Mouse (Mus musculus) skeletal muscle tissue, adult 2 months (tissue): ENCODE data around the gene Sec23b.
A peak's percentile ranks its signal among the peaks of the same experiment; 100 is the strongest.

Experiments used
- DNase-seq: peaks from one replicate; pipeline ENCODE4 v3.0.0-alpha.2; 2012; ENCODE audit warnings: low read depth, low spot score

Gene Sec23b

DNA sequence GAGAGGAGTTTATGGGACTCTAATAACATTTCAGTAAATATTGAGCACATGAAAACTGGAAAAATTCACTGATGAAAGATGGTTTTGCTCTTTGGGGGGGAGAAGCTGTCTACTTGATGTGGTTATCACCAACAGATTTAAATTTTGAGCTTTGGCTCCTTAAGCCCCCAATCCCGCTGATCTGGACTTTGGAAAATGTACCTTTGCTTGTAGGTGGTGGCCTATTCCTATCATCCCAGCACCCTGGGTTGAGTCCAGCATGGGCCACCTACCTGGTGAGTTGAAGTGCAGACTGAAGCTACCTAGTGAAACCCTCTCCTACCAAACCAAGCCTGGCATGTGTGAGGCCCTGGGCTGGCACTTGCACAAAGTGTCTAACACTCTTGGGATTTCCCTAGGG, 45.5 kb downstream of the Sec23b start:
- no peak for DNase-seq

DNA sequence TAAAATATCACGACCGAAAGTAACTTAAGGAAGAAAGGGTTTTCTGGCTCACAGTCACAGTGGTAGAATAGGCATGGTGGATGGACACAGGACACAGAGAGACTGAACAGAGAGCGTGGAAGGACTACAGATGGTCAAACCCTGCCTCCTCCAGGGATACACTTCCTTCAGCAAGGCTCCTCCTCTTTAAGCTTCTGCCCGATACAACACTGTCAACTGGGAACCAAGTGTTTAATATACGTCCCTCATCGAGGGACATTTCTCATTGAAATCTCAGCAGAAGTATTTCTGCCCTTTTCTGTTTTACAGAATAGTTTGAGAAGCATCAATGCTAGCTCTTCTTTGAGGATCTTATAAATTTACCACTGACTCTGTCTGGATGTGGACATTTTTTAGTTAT, 57.9 kb downstream of the Sec23b start:
- DNase-seq = no peak

DNA sequence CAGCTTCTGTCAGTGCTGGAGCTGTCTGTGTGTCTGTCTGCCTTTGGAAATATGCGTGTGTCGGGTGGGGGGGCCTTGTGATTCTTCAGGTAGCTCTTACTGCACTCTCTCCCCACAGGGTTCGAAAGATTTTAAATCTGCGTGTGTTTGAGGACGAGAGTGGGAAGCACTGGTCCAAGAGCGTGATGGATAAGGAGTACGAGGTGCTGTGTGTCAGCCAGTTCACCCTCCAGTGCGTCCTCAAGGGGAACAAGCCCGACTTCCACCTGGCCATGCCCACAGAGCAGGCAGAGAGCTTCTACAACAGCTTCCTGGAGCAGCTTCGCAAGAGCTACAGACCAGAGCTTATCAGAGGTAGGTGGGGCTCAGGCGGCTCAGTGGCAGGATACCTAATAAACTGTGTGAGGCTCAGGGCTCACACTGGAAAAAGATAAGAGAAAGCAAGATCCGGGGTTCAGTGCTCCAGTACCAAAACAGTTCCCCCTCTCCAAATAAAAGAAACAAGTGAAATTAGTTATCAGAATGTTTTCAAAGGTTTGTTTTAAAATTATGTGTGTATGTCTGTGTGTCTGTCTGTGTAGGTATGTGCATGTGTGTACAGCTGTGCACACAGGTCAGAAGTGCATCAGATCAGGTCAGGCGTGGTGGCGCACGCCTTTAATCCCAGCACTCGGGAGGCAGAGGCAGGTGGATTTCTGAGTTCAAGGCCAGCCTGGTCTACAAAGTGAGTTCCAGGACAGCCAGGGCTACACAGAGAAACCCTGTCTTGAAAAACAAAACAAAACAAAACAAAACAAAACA, 61.2 kb downstream of the Sec23b start:
- no peak for DNase-seq

DNA sequence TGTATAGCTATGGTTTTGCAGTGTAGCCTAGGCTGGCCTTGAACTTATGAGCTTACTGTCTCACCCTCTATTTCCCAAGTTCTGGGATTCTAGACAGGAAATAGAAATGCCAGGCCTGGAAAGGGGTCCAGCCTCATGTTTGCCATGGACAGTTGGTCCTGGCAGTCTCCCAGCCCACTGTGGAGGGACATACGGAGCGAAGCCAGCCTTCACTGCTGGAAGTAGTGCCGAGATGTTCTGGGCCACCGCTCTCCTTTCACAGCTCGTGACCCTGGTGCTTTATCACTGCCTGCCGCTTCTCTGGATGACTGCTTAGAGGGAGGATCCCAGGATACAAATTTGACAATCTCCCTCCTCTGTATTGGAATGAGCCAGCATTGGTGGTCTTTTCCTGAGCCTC, 65.5 kb downstream of the Sec23b start:
- no peak for DNase-seq

DNA sequence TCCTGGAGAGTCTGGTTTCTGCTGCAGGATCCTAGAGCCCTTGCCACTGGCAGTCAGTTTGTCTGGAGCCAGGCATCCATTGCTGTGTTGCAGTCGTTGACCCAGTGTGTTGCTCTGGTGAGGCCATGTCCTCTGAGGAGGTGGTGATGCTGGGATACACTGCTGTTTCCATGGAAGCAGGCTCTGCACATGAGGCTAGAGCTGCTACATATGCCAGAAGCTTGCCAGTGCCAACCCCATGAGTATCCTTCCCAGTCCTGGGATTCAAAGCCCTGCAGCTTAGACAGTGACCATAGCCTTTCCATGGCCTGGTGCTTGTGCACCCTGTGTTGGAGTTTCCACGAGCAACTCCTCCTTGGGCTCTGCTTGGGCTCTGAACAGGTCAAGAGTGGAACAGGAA, 77.5 kb downstream of the Sec23b start:
- no peak for DNase-seq

DNA sequence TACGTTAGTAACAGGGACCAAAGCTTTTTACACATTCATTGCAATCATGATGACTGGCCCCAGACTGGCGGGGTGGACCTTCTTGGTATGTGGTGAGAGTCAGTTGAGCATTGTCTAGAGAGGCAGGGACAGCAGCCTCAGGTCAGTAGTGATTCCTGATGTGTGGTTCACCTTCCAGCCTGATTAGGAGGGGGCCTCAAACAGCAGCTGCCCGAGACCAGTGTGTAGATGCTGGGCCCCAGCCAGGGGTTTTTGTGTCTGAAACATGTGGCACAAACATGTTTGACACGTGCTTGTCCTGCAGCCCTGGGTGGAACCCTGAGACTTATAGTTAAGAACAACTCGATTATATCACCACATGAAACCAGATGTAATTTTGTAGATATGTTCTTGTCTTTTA, 78.2 kb downstream of the Sec23b start:
- no peak for DNase-seq

DNA sequence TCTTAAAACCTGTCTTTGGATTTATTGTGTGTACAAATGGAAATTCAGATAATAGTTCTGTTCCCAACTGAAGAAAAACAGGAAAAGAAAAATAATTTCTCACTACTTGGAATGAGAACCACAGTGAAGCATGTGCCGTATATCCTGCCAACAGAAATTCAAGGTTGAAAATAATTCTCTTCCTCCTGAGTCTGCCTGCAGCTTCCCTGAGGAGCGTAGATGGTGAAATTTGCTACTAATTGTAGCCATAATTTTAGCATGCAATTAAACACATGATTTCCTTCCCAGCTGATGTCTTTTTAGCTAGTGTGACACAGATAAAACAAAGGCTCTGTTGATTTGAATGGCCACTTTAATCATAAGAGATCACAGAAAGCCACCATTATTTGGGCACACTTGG, 78.7 kb downstream of the Sec23b start:
- DNase-seq = no peak

DNA sequence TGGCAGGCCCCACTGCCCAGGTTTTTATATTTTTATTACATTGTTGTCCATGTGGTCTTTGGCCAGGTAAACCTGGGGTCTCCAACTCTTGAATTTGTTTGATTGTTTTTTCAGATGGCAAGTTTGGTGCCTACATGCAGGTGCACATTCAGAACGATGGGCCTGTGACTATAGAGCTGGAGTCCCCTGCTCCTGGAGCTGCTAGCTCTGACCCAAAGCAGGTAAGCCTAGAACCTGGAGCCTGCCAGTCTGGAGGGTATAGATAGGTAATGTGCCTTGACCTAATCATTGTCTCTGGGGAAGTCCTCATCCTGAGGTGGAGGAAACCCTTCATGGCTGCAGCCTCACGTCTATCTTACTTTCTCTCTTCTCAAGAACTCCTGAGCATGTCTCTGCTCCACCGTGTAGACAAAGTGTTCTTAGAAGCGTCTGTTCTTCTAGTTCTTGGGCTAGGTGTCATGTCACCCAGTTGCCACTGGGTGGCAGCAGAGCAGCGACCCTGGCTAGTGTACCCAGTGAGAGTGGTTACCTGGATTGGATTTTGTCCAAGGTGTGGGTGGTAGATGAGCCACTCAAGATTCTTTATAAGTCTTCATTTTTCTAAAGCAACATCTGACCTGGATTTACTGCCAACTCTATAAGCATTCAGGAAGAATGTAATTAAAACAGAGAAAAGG, 79.8 kb downstream of the Sec23b start:
- DNase-seq = peak; percentile 25

DNA sequence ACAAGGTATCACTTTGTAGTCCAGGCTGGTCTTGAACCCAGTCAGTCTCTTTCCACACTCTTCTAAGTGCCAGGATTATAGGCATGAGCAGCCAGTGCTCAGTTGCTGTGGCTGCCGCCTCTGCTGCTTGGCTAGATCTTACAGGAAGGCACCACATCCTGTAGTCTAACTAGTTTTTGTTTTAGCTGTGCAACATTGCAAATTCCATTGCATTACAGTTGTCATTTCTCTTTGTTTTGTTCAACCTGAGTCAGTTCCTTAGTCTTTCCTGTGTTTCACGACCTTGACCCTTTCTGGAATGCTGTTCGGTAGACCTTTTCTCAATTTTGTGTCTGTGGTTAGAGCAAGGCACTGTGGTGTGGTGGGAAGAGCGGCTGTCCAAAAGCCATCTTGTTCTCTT, 81.2 kb downstream of the Sec23b start:
- no peak for DNase-seq

DNA sequence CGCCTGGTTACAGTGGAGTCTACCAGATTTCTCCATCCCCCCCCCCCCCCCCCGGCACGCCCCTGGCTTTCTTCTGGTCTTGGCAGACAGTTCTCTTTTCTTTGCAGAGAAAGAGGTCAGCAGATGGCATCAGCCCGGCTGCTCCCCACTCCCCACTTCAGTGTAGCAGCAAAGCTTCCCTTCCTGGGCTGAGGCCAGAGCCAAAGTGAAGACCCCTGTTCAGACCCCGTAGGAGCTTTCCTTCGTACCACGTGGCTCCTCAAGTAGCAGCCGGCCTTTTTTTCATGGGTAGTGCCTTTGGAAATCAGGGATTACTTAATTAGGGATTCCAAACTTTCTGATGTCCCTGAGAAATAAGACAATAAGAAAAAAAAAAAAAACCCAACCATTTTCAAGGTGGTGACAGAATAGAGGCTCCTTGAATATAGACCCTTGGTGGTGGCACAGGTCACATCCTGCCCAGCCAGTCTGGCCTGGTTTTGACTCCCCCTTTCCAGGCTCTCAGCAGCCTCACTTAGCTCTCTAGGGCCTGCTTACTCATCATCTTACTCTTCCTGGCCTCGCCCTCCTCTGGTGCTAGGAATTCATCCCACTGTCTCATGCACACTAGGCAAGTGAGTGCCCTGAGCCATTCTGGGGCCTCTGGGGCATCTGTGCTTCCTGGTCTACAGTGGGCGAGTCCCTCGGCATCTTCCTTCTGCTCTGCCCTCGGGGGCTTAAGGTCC, 81.8 kb downstream of the Sec23b start:
- no peak for DNase-seq

DNA sequence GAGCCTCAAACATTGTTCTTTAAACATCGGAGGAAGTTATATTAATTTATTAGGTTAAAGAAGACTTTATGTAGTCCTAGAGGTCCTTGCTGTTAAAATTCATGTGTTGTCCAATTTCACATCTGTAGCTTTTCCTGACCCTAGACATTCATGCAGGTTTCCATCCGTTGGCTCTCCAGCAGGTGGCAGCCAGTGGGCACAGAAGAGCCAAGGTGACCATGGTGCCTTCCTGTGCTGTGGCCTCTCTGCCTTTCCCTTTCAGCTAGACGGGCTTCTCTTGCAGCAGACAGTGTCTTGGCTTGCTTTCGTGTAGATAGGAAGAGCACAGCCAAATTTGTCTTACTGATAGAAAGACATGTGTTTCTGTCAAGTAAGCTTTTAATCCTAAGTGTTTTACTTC, 82.7 kb downstream of the Sec23b start:
- DNase-seq = no peak

DNA sequence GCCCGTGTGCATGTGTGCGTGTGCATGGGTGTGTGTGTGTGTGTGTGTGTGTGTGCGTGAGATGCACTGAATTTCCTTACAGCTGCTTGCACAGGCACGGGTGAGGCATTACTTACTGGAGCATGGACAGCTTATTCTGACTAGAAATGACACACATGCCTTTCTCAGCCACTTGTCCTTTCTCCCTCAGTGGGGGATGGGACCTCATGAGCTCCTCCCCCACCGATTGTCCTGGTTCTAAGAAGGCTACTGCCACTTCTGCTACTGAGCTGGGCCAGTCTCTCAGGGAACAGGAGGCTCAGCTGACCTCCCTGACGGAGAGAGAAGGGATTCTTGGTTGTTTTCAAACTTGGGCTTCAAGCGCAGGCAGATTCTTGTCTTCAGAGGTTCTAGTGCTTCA, 84.1 kb downstream of the Sec23b start:
- no peak for DNase-seq
